Mouse (Mus musculus): ENCODE results near the gene Fam216a.

The Fam216a gene

DNA sequence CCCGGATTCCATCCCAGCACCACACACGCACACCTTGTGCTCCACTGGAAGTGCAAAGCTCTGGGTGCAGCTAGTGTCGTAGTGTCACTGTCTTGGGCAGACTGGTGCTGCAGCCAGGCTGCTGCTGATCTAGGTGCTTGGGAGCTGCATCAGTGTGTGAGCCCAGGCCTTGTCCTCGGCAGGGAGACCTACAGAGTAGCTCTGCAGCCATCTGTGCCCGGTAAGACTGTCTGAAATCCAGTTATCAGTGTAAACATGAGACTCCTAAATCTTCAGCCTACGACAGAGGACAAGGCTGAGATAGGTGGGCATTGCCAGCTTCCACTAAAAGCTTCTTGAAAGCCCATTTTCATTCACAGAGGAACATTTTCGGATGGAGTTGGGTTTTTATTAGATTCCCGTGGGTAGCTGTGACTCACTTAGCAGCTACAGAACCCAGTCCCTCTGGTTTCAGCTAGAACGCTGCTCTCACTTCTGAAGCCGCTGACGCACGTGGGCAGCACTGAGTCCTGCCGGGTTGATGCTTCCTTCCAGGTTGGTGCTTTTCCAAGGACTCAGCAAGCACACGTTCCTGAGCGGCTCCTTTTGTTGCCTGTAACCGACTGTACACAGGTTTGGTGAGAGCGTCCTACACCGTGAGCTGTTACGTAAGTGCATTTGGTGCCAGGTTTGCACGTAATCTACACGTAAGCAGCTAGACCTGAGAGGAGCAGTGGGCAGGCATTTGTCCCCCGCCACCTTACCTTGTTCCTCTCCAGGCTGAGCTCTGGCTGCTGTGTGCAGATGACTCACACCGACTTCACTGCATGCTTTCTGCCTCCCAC is 47.3 kb downstream of the Fam216a start:
- in situ Hi-C loops (cut with MboI, MseI), result no loop called here

DNA sequence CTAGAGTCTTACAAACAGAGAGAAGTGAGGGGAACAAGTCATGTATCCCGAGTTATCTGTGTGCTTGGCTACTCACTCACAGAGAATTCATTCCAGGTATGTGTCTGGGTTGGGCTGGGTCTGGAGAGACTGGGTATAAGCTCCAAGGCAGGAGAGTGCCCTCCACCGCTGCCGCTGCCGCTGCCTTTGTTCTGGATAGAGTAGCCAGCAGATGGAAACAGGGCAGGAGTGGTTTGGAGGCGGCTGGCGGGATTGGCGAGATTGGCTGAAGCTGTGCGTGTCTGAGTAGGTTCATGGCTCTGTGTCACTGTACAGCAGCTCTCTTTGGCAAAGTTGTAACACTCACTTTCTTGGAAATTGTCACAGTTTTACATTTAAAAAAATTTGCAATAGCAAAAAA is 48.6 kb downstream of the Fam216a start:
- in situ Hi-C loops (cut with MboI, MseI), result no loop called here

DNA sequence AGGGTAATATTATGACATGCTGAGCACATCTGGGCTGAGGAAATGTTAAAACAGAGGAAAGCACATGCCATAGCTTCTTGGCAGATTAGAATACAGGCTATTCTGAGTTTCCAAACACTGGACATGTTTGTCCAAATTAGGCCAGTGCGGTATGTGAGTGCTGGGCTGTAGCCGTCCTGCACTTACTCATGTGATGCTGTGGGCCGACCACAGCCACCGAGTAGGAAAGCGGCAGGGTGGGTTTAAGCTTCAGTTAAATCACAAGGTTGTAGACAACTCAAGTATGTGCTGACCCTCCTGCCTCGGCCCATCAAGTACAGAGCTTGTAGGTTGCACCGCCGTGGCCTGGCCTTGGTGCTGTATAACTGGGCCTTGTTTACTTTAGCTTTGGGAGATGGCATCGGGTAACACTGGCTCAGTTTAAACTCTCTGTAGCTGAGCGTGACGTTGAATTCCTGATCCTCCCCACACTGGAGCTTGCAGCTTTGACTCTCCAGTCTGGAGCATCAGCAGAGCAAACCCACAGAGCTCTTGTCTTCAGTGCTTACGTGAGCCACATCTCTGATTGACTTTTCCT is 51.9 kb downstream of the Fam216a start:
- in situ Hi-C loops (cut with MboI, MseI), result no loop called here

DNA sequence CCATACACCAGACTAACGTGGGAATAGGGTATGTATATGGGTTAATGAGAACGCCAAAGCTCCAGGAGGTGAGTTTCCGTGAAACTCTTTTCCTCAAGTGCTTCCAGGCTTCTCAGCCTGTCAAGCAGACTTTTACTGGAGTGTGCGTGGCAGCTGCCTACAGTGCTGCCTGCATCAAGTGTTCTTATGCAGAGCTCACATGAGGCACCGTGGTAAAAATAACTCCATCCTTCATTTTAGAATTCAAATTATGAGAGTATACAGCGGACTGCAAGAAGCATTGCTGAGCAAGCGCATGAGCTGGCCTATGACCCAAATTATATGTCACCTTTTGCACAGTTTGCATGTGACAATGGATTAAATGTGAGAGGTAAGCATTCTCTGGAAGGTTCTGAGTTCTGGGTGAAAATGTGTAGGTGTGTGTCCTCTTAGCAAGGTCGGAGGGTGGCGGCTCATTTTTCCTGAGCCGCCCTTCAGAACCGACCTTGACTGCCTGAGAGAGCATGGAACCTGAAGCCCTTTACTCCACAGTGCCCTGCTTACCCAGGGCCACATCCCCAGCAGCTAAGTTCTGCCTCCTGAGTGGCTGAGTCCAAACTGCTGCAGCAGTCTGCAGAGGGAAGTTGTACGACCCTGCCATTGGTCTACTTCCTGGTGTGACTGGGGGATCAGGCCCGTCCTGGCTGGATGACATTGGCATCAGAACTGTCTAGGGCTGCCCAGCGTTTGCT is 52.5 kb downstream of the Fam216a start:
- in situ Hi-C loops (cut with MboI, MseI), result loop anchor here (5.0 kb wide), 1 partner anchor 52 kb away; no protein-coding TSS in a partner anchor

DNA sequence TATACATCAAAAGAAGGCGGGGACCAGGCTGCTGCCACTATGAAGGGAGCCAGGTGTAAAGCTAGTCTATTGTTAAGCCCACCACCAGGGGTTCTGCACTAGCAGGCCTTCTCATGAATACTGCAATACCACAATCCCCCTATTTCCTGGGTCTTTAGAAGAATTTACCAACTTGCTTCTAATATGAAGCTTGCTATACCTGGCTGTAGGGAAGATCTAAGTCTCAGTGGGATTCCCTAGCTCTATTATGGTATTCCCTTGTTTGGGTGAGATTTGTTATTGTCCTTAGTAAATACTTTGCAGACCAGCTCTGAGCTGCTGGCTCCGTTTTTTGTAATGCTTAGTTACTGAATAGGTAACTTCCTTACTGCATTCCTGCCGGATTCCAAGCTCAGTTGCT is 53.2 kb downstream of the Fam216a start:
- in situ Hi-C loops (cut with MboI, MseI), result loop anchor here (5.0 kb wide), 1 partner anchor 52 kb away; no protein-coding TSS in a partner anchor

DNA sequence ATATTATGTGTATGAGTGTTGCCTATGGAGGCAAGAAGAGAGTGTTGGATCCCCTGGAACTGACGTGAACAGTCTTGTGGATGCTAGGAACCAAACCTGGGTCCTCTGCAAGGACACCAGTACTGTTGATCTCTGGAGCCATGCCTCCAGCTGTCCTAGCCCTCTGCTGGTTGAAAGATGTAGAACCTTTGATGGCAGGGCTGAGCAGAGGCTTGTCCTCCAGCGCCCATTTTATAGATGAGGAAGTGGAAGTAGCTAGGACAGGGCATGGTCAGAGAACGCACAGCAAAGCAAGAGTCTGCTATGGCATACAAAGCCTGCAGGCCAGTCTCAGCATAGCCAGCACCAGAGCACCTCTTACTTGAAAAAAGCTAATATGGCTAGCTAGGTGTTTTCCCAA is 54.1 kb downstream of the Fam216a start:
- in situ Hi-C loops (cut with MboI, MseI), result loop anchor here (5.0 kb wide), 1 partner anchor 51 kb away; no protein-coding TSS in a partner anchor

DNA sequence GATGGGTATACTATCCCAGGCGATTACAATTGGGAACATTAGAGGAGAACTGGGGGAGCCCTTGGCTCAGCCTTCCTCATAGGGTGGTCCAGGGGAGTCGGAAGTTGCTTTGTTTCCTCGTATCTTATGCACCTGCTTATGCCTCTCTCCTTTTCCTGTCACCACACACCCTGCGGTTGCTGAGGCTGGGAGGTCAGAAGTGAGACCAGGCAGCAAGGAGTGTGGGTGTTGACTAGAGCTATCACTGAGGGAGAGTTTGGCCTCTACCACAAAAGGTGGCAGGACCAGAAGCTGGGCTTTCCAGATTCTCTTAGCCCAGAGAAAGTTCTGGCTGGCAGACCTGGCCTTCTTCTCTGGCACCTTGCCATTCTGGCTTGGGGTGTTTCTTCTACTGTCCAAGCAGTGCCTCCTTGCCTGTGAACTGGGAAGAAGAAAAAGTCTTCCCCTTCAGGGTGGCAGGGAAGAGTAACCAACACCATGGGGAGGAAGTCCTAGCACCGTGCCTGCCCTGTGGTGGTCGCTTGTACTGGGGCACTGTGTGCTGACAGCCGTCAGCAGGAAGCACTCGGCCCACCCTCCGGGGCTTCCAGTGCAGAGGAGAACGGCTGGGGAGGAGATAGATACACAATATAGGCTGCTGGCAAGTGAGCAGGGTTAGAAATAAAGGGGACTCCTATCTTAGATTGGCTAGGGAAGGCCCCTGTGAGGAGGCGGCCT is 54.7 kb downstream of the Fam216a start:
- in situ Hi-C loops (cut with MboI, MseI), result loop anchor here (5.0 kb wide), 1 partner anchor 50 kb away; no protein-coding TSS in a partner anchor

DNA sequence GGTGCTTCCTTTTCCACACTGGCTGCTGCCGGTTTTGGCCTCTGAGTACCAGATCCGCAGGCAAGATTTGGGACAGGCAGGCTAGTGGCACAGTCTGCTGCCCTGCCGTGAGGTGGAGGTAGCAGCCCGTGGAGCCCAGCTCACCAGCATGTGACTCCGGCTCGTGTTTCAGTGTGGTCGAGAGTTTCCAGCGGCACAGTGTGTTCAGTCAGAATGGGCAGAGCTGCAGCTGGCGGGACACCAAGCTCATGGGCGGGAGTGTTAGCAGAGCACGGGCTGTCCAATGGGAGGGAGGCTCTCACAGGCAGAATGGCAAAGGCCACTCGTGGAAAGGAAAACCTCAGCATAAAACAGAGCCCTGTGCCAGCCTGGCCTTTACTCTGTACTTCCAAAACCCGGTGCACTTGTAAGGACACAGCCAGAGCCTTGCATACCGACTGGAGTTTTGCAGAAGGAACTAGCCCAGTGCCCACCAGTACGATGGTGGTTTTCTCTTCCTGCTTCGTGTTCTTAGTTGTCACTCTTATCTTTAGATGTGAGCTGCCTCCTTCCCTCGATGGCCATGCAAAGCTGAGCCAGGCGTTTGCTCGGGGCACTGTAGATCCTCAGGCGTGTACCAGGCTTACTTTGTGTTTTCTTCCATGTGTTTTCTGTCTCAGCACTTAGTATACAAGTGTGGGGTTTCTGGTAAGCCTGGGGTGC is 57.0 kb downstream of the Fam216a start:
- in situ Hi-C loops (cut with MboI, MseI), result loop anchor here (5.0 kb wide), 1 partner anchor 48 kb away; no protein-coding TSS in a partner anchor
